Mouse (Mus musculus) lung, embryonic 16.5 days (tissue): Measurements from ENCODE around the gene Klra17. TPM values are rescaled to one million over a fixed set of nuclear protein-coding genes. Genes with fewer than 3 reads are reported as not detected.
"Not testable (repeated sequence)": the region's sequence is repeated elsewhere in the genome, so short reads cannot be mapped to it uniquely, and the experiment has no call there.

Experiments used
- ATAC-seq: fragments of 200-750 bp; cut with Nextera tagmentation; 2 replicates; pipeline ENCODE4 v1.8.0; 2017; ENCODE audit warnings: low read depth, mild to moderate bottlenecking, moderate library complexity
- H3K27ac ChIP-seq: fragments of 300-500 bp; sonication (generic); 2 replicates; pipeline ENCODE4 v1.5.1; 2014; ENCODE audit warnings: mild to moderate bottlenecking, control low read depth, low read length
- H3K27me3 ChIP-seq: fragments of 300-500 bp; sonication (generic); 2 replicates; pipeline ENCODE4 v1.6.1; 2014; ENCODE audit warnings: low read depth, low read length, mixed read lengths; ENCODE audit not compliant: control insufficient read depth, insufficient read depth
- H3K36me3 ChIP-seq: fragments of 300-500 bp; sonication (generic); 2 replicates; pipeline ENCODE4 v1.6.1; 2014; ENCODE audit warnings: low read length; ENCODE audit not compliant: control insufficient read depth, insufficient read depth
- H3K4me1 ChIP-seq: fragments of 300-500 bp; sonication (generic); replicated peaks from 2 replicates; pipeline ENCODE4 v1.6.1; 2014; ENCODE audit warnings: low read length, mixed read lengths; ENCODE audit not compliant: control insufficient read depth, insufficient read depth
- H3K4me2 ChIP-seq: fragments of 300-500 bp; sonication (generic); 2 replicates; pipeline ENCODE4 v1.6.1; 2014; ENCODE audit warnings: low read depth, low read length, control low read depth
- H3K4me3 ChIP-seq: fragments of 300-500 bp; sonication (generic); 2 replicates; pipeline ENCODE4 v1.5.1; 2014; ENCODE audit warnings: mild to moderate bottlenecking, low read length, control low read depth
- H3K9ac ChIP-seq: fragments of 300-500 bp; sonication (generic); 2 replicates; pipeline ENCODE4 v1.6.1; 2014; ENCODE audit warnings: low read length, control low read depth
- H3K9me3 ChIP-seq: fragments of 300-500 bp; sonication (generic); 2 replicates; pipeline ENCODE4 v1.6.1; 2016; ENCODE audit warnings: low read length; ENCODE audit not compliant: control insufficient read depth
- WGBS: fragments of 180-500 bp; shearing (Covaris S2); extraction: QIAGEN DNeasy Blood & Tissue Kit; methylation state at CpG from one replicate; pipeline ENCODE4 v1.1.7; 2014; 5-methylcytosine and 5-hydroxymethylcytosine counted together
- polyA plus RNA-seq: library from polyadenylated mRNA; unstranded; fragments of >200 nt; fragmentation: Nextera tagmentation; extraction: Ambion mirVana; gene quantifications from 2 replicates; pipeline ENCODE4 v1.2.1, GENCODE M21; 2015

Gene Klra17
- polyA plus RNA-seq = not detected in 2 replicates

GRCm38 (mm10) chr6:129876549-129876948 is at the start of gene Klra17:
Gene Klra17, minus strand, starts transcription at chr6:129876672.
- ATAC-seq = no peak
- peaks cover 5% of the 10 kb centered on the region; the same call in 1 of the 2 replicates for H3K9me3 ChIP-seq
- WGBS = 37% methylated on average over 1 of the region's 1 CpGs
- H3K9ac ChIP-seq = no peak within 1 kb of the TSS
- no peak within 1 kb of the TSS for H3K4me3 ChIP-seq
- no peak within 1 kb of the TSS for H3K27ac ChIP-seq
- no peak within 1 kb of the TSS for H3K4me2 ChIP-seq
- no peaks in the 10 kb centered on the region for H3K4me1 ChIP-seq
- H3K36me3 ChIP-seq = no peaks in the 10 kb centered on the region
- no peaks in the 10 kb centered on the region for H3K27me3 ChIP-seq

DNA sequence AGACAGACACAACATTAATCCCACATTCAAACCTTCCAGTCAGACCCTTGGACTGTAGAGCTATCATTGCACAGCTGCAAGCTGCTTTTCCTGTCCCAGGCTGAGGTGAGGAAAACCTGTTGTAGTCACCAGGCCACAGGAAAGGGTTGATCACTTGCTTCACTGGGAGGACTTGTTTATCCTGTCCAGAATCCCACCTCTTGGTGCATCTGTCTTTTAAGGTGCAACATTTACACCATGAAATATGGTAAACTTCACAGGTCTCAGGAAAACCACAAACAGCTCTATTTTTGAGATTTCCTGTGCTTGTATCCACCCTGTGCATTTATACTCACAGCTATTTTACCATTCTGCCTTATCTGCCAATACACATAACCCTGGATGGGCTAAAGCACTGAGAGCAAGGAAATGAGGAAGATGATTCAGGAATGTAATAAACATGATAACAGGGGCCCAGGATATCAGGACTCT is 41.0 kb upstream of the Klra17 start, which contains the start of gene Klra5:
Gene Klra5, minus strand, starts transcription at position 175 of the 471 bp plus-strand sequence.
- H3K9me3 ChIP-seq, ATAC-seq, H3K27me3 ChIP-seq, H3K36me3 ChIP-seq, H3K4me1 ChIP-seq, H3K9ac ChIP-seq, H3K27ac ChIP-seq, H3K4me3 ChIP-seq, H3K4me2 ChIP-seq: not testable (repeated sequence)

- H3K4me3 ChIP-seq = no peak overlapping the region
- H3K9ac ChIP-seq = no peak overlapping the region
- ATAC-seq = no peak
- 66% methylated on average over 1 of the region's 1 CpGs for WGBS
- H3K36me3 ChIP-seq = no peaks in the 10 kb centered on the region
- H3K9me3 ChIP-seq = no peaks in the 10 kb centered on the region; the same call in none of the 2 replicates
- no peaks in the 10 kb centered on the region for H3K27me3 ChIP-seq
- H3K4me2 ChIP-seq = no peak overlapping the region
- H3K27ac ChIP-seq = no peak overlapping the region
- H3K4me1 ChIP-seq = no peaks in the 10 kb centered on the region
Observed at GRCm38 (mm10) chr6:129916996-129917395, 40.5 kb upstream of the Klra17 start.

DNA sequence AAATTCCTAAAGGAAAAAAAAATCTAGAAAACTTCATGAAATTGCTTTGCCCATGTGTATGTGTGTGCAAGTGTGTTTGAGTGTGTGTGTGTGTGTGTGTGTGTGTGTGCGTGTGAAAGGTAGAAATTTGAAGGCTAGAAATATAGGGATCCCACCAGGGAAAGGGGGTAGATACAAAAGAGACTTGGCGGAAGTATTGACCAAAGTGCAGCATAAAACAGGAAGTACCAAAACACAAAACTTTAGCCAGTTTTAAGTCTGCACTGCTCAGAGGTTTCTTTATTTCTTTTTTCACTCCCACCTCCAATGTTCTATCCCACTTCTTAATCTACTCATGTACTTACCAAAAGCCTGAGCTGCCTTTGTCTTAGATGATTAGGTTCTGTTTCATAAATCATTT is 6.1 kb upstream of the Klra17 start:
- no peaks in the 10 kb centered on the region for H3K36me3 ChIP-seq
- ATAC-seq = no peak
- no peak overlapping the region for H3K4me2 ChIP-seq
- no peak overlapping the region for H3K27ac ChIP-seq
- WGBS = 80% methylated on average over 2 of the region's 2 CpGs
- H3K27me3 ChIP-seq = no peaks in the 10 kb centered on the region
- H3K9me3 ChIP-seq = peaks cover 5% of the 10 kb centered on the region; the same call in 1 of the 2 replicates
- H3K4me3 ChIP-seq = no peak overlapping the region
- H3K9ac ChIP-seq = no peak overlapping the region
- no peaks in the 10 kb centered on the region for H3K4me1 ChIP-seq

DNA sequence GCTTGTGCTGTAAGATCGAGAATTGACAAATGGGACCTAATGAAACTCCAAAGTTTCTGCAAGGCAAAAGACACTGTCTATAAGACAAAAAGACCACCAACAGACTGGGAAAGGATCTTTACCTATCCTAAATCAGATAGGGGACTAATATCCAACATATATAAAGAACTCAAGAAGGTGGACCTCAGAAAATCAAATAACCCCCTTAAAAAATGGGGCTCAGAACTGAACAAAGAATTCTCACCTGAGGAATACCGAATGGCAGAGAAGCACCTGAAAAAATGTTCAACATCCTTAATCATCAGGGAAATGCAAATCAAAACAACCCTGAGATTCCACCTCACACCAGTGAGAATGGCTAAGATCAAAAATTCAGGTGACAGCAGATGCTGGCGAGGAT is 14.1 kb downstream of the Klra17 start, which contains the start of gene Gm17631:
Gene Gm17631, plus strand, starts transcription at position 301 of the 400 bp plus-strand sequence.
- H3K9me3 ChIP-seq, H3K27me3 ChIP-seq, H3K27ac ChIP-seq, H3K4me2 ChIP-seq, ATAC-seq, H3K9ac ChIP-seq, H3K36me3 ChIP-seq, H3K4me1 ChIP-seq, H3K4me3 ChIP-seq: not testable (repeated sequence)
- no CpG with 5 or more reads among the region's 3 CpGs for WGBS

DNA sequence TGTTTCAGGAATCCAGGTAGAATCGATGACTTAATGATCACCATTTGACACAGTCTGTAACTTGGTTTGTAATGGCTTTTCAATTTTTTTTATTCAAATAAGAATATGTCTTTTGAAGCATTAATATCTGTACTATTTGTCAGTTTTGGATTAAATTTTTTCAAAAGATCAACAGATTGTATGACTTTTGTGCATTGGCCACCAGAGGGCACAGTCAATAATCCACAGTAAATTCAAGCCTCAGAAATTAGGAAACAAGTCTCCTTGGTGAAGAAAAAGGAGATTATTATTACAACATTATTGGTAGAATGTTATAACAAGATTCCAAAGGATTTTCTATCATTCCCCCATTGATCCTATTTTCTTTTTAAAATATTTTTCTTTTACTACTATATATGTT is 50.9 kb downstream of the Klra17 start:
- no peak overlapping the region for H3K27ac ChIP-seq
- H3K27me3 ChIP-seq = no peaks in the 10 kb centered on the region
- H3K9me3 ChIP-seq = no peaks in the 10 kb centered on the region
- H3K4me3 ChIP-seq = no peak overlapping the region
- no peaks in the 10 kb centered on the region for H3K36me3 ChIP-seq
- no peak overlapping the region for H3K9ac ChIP-seq
- no peaks in the 10 kb centered on the region for H3K4me1 ChIP-seq
- WGBS = 71% methylated on average over 1 of the region's 1 CpGs
- H3K4me2 ChIP-seq = no peak overlapping the region
- ATAC-seq = no peak

DNA sequence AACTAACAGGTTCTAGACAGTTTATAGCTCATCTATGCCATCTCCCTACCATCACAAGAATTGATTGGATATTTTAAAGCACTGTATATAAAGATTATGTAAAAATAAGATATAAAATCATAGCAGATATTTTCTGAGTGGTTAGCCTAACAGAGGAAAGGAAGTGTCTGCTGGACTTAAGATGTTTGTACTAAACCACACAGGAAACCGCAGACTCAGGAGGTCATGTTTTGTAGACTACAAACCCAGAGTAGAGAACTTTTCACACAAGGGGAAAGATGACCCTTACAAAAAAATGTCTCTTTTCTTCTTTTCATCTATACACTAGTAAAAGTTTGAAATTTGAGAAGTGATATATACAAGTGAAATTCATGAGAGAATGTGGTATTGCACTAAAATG is 52.5 kb downstream of the Klra17 start:
- ATAC-seq = no peak
- no peaks in the 10 kb centered on the region for H3K9me3 ChIP-seq
- no peak overlapping the region for H3K9ac ChIP-seq
- no peaks in the 10 kb centered on the region for H3K36me3 ChIP-seq
- no peaks in the 10 kb centered on the region for H3K27me3 ChIP-seq
- no peak overlapping the region for H3K4me2 ChIP-seq
- no peak overlapping the region for H3K27ac ChIP-seq
- no peaks in the 10 kb centered on the region for H3K4me1 ChIP-seq
- no peak overlapping the region for H3K4me3 ChIP-seq
- 71% methylated on average over 1 of the region's 1 CpGs for WGBS

DNA sequence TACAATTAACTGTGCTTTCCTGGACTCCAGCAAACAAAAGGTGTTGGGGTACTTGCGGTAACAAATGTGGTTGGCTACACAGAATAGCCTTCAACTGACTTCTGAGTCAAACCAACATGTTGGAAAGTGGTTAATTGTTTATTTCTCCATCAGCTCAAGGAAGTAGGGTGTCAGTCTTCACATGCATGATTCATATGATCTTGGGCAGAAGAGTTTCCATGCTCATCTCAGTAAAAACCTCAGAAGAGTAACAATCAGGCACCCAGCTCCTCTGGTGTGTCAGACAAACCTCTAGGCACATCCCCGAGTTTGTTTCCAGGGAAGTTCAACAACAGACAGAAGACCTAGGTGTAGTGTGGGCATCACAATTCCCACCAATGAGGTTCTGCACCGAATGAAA is 58.7 kb downstream of the Klra17 start:
- no peaks in the 10 kb centered on the region for H3K27me3 ChIP-seq
- WGBS = 51% methylated on average over 3 of the region's 3 CpGs
- H3K27ac ChIP-seq = no peak overlapping the region
- no peaks in the 10 kb centered on the region for H3K4me1 ChIP-seq
- H3K9ac ChIP-seq = no peak overlapping the region
- ATAC-seq = no peak
- no peaks in the 10 kb centered on the region for H3K36me3 ChIP-seq
- no peaks in the 10 kb centered on the region for H3K9me3 ChIP-seq
- no peak overlapping the region for H3K4me3 ChIP-seq
- no peak overlapping the region for H3K4me2 ChIP-seq

GRCm38 (mm10) chr6:129784170-129784569 is 92.3 kb downstream of the Klra17 start, which contains the start of gene Gm156:
Gene Gm156, minus strand, starts transcription at chr6:129784270.
- H3K27ac ChIP-seq, H3K9me3 ChIP-seq, H3K4me1 ChIP-seq, H3K4me2 ChIP-seq, H3K4me3 ChIP-seq, H3K27me3 ChIP-seq, ATAC-seq, H3K36me3 ChIP-seq, H3K9ac ChIP-seq: not testable (repeated sequence)
- 81% methylated on average over 3 of the region's 3 CpGs for WGBS
